Mouse (Mus musculus) spleen, adult 2 months (tissue): ENCODE measurements around the gene Rpl24. TPM values are rescaled to one million over a fixed set of nuclear protein-coding genes. Genes with fewer than 3 reads are reported as not detected.

Experiments
- DNase-seq, 2 experiments: peaks; one replicate each; pipeline versions ENCODE4 v3.0.0 to v3.0.0-alpha.2; 2012 to 2021; ENCODE audit warnings: low spot score in 2 of 2, low read depth in 1 of 2
- H3K27ac ChIP-seq: fragments of 200-500 bp; 2 replicates; pipeline ENCODE4 v1.5.1; 2012; ENCODE audit warnings: low read length, inconsistent platforms; ENCODE audit not compliant: insufficient read depth
- H3K27me3 ChIP-seq: fragments of 200-500 bp; 2 replicates; pipeline ENCODE4 v1.6.1; 2012; ENCODE audit warnings: mild to moderate bottlenecking, moderate library complexity, low read length, inconsistent platforms; ENCODE audit not compliant: control insufficient read depth, insufficient read depth
- H3K36me3 ChIP-seq: fragments of 200-500 bp; 2 replicates; pipeline ENCODE4 v1.6.1; 2012; ENCODE audit warnings: mild to moderate bottlenecking, low read length, inconsistent platforms; ENCODE audit not compliant: control insufficient read depth, insufficient read depth
- H3K4me1 ChIP-seq: fragments of 200-500 bp; 2 replicates; pipeline ENCODE4 v1.6.1; 2011; ENCODE audit warnings: inconsistent platforms; ENCODE audit not compliant: control insufficient read depth, insufficient read depth, insufficient read length
- H3K4me3 ChIP-seq: fragments of 200-500 bp; 2 replicates; pipeline ENCODE4 v1.5.1; 2011; ENCODE audit warnings: mild to moderate bottlenecking, inconsistent platforms; ENCODE audit not compliant: insufficient read depth, insufficient read length; ENCODE audit errors: extremely low read depth
- CTCF ChIP-seq: fragments of 200-500 bp; IDR thresholded peaks from 2 replicates; pipeline ENCODE4 v1.5.1; 2011; ENCODE audit warnings: mild to moderate bottlenecking, inconsistent platforms; ENCODE audit not compliant: insufficient read depth, insufficient read length, insufficient replicate concordance; ENCODE audit errors: extremely low read depth
- POLR2A ChIP-seq: fragments of 200-500 bp; IDR thresholded peaks from 2 replicates; pipeline ENCODE4 v1.6.1; 2011; ENCODE audit warnings: low read depth, low read length, inconsistent platforms
- WGBS: fragments of 180-500 bp; shearing (Covaris S2); methylation state at CpG from one replicate; pipeline ENCODE4 v1.1.7; 2018; 5-methylcytosine and 5-hydroxymethylcytosine counted together
- polyA plus RNA-seq: library from polyadenylated mRNA; depleted of rRNA; stranded (reverse); fragments of >200 nt; gene quantifications from 2 replicates; pipeline ENCODE4 v1.2.3, GENCODE M21; 2012

Rpl24 gene
- polyA plus RNA-seq, 1 experiment: 76.2 TPM

- Histone ChIP-seq H3K4me3 (no peak overlapping the region), H3K27ac (no peak overlapping the region), H3K4me1 (peaks cover 4% of the 10 kb centered on the region; the same call in 1 of the 2 replicates), H3K27me3 (no peaks in the 10 kb centered on the region), H3K36me3 (peaks cover 21% of the 10 kb centered on the region)
- 97% methylated on average over 5 of the region's 5 CpGs for WGBS
- no peak for DNase-seq
- TF ChIP-seq POLR2A (no peak), CTCF (no peak)
Observed at GRCm38 (mm10) chr16:55970416-55970815, 4.3 kb downstream of the Rpl24 start.

GRCm38 (mm10) chr16:55971735-55972615, 5.9 kb downstream of the Rpl24 start:
- Histone ChIP-seq H3K4me1 (peaks cover 7% of the 10 kb centered on the region; the same call in 1 of the 2 replicates), H3K27me3 (no peaks in the 10 kb centered on the region), H3K27ac (no peak overlapping the region), H3K4me3 (no peak overlapping the region), H3K36me3 (peaks cover 21% of the 10 kb centered on the region)
- DNase-seq: no peak
- 80% methylated on average over 6 of the region's 6 CpGs for WGBS
- TF ChIP-seq CTCF (no peak), POLR2A (no peak)

- TF ChIP-seq CTCF (no peak), POLR2A (no peak)
- 51% methylated on average over 10 of the region's 10 CpGs for WGBS
- Histone ChIP-seq H3K4me3 (peak overlapping the region; percentile 62; the same call in 1 of the 2 replicates), H3K36me3 (peaks cover 19% of the 10 kb centered on the region), H3K27me3 (no peaks in the 10 kb centered on the region), H3K27ac (peak overlapping the region; percentile 70; the same call in 1 of the 2 replicates), H3K4me1 (peaks cover 7% of the 10 kb centered on the region; the same call in 1 of the 2 replicates)
- no peak for DNase-seq
Observed at GRCm38 (mm10) chr16:55972626-55973201, 6.6 kb downstream of the Rpl24 start.

GRCm38 (mm10) chr16:55973431-55974255, 7.6 kb downstream of the Rpl24 start, which contains the start of gene Zbtb11:
Zbtb11 (plus strand) TSS chr16:55973883.
- Histone ChIP-seq H3K4me3 (peak within 1 kb of the TSS; percentile 90), H3K4me1 (peaks cover 7% of the 10 kb centered on the region; the same call in 1 of the 2 replicates), H3K27ac (peak within 1 kb of the TSS; percentile 95), H3K36me3 (peaks cover 19% of the 10 kb centered on the region), H3K27me3 (no peaks in the 10 kb centered on the region)
- DNase-seq: peak; percentile 98 to 99
- TF ChIP-seq POLR2A: peak; percentile 68
- TF ChIP-seq CTCF: no peak
- under 1% methylated on average over 82 of the region's 86 CpGs for WGBS

- Histone ChIP-seq H3K27me3 (no peaks in the 10 kb centered on the region), H3K36me3 (peaks cover 17% of the 10 kb centered on the region), H3K4me3 (peak overlapping the region; percentile 90), H3K4me1 (peaks cover 7% of the 10 kb centered on the region; the same call in 1 of the 2 replicates), H3K27ac (peak overlapping the region; percentile 95)
- WGBS: under 1% methylated on average over 54 of the region's 55 CpGs
- DNase-seq: peak; percentile 72 to 90
- TF ChIP-seq POLR2A (peak; percentile 32), CTCF (no peak)
Observed at GRCm38 (mm10) chr16:55974256-55974902, 8.3 kb downstream of the Rpl24 start.

GRCm38 (mm10) chr16:55974903-55975285, 8.8 kb downstream of the Rpl24 start:
- DNase-seq: no peak
- WGBS: 2% methylated on average over 14 of the region's 14 CpGs

More at GRCm38 (mm10) chr16:55974903-55975285, 8.8 kb downstream of the Rpl24 start:
- TF ChIP-seq CTCF (no peak), POLR2A (no peak)
- peak overlapping the region; percentile 35; the same call in 1 of the 2 replicates for H3K27ac ChIP-seq
- peaks cover 7% of the 10 kb centered on the region; the same call in 1 of the 2 replicates for H3K4me1 ChIP-seq
- H3K4me3 ChIP-seq: peak overlapping the region; percentile 90
- H3K36me3 ChIP-seq: peaks cover 16% of the 10 kb centered on the region
- H3K27me3 ChIP-seq: no peaks in the 10 kb centered on the region
